Mouse (Mus musculus) heart, postnatal 0 days (tissue): ENCODE measurements around the gene Soat2. TPM values are rescaled to one million over a fixed set of nuclear protein-coding genes. Genes with fewer than 3 reads are reported as not detected.

Source experiments
- ATAC-seq: fragments of 200-750 bp; cut with Nextera tagmentation; 2 replicates; pipeline ENCODE4 v1.8.0; 2017; ENCODE audit warnings: low read depth, moderate number of reproducible peaks, moderate library complexity; ENCODE audit not compliant: insufficient read depth
- DNase-seq: peaks from one replicate; pipeline ENCODE4 v3.0.0-alpha.2; 2016; ENCODE audit warnings: low spot score
- H3K27ac ChIP-seq: fragments of 300-500 bp; sonication (generic); 2 replicates; pipeline ENCODE4 v1.5.1; 2014; ENCODE audit warnings: low read depth, mild to moderate bottlenecking
- H3K27me3 ChIP-seq: fragments of 300-500 bp; sonication (generic); 2 replicates; pipeline ENCODE4 v1.6.1; 2014; ENCODE audit warnings: low read length, mixed read lengths; ENCODE audit not compliant: control insufficient read depth, insufficient read depth
- H3K36me3 ChIP-seq: fragments of 300-500 bp; sonication (generic); replicated peaks from 2 replicates; pipeline ENCODE4 v1.6.1; 2014; ENCODE audit warnings: low read length, mixed read lengths; ENCODE audit not compliant: control insufficient read depth, insufficient read depth
- H3K4me1 ChIP-seq: fragments of 300-500 bp; sonication (generic); 2 replicates; pipeline ENCODE4 v1.6.1; 2014; ENCODE audit warnings: antibody characterized with exemption; ENCODE audit not compliant: control insufficient read depth, insufficient read depth
- H3K4me2 ChIP-seq: fragments of 300-500 bp; sonication (generic); 2 replicates; pipeline ENCODE4 v1.6.1; 2014; ENCODE audit warnings: low read depth, mild to moderate bottlenecking, low read length, moderate library complexity
- H3K4me3 ChIP-seq: fragments of 300-500 bp; sonication (generic); 2 replicates; pipeline ENCODE4 v1.5.1; 2014; ENCODE audit warnings: low read depth, low read length
- H3K9ac ChIP-seq: fragments of 300-500 bp; sonication (generic); replicated peaks from 2 replicates; pipeline ENCODE4 v1.6.1; 2014; ENCODE audit warnings: low read depth, low read length, mixed read lengths
- H3K9me3 ChIP-seq: fragments of 300-500 bp; sonication (generic); replicated peaks from 2 replicates; pipeline ENCODE4 v1.6.1; 2016; ENCODE audit warnings: low read length; ENCODE audit not compliant: control insufficient read depth
- CTCF ChIP-seq: IDR thresholded peaks from 2 replicates; pipeline ENCODE4 v1.5.1; 2016; ENCODE audit warnings: antibody characterized with exemption, control low read depth, low read depth
- EP300 ChIP-seq: IDR thresholded peaks from 2 replicates; pipeline ENCODE4 v1.6.1; 2016; ENCODE audit warnings: antibody characterized with exemption, low read depth
- WGBS: fragments of 180-500 bp; shearing (Covaris S2); extraction: QIAGEN DNeasy Blood & Tissue Kit; methylation state at CpG from one replicate; pipeline ENCODE4 v1.1.7; 2014; 5-methylcytosine and 5-hydroxymethylcytosine counted together
- polyA plus RNA-seq: library from polyadenylated mRNA; unstranded; fragments of >200 nt; fragmentation: Nextera tagmentation; extraction: Ambion mirVana; gene quantifications from 2 replicates; pipeline ENCODE4 v1.2.1, GENCODE M21; 2015
- total RNA-seq: library from RNA; depleted of rRNA; stranded (reverse); fragments of >200 nt; gene quantifications from 2 replicates; pipeline ENCODE4 v1.2.3, GENCODE M21; 2014; ENCODE audit warnings: low replicate concordance

Soat2 gene
- total and polyA plus RNA-seq, 2 experiments from 2014 or later, result 0.14 TPM; not detected in 1

DNA sequence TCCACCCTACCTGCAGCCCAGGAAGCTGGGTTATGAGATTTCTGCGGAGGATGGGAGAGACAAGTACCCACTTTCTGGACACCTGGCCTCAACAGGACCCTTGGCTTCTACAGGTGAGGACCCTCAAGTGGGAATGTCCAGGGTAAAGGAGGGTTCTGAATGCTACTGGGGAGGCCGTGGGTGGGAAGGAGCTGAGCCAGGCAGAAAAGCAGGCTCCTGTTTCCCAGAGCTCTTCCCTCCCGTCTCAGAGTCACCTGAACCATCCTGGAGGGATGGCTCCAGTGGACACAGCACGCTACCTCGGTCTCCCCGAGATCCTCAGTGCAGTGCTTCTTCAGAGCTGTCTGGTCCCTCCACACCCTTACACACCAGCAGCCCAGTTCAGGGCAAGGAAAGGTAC is 38.1 kb upstream of the Soat2 start:
- 92% methylated on average over 6 of the region's 6 CpGs for WGBS
- Histone ChIP-seq H3K36me3 (peaks cover 97% of the 10 kb centered on the region), H3K9me3 (no peaks in the 10 kb centered on the region), H3K4me1 (peaks cover 16% of the 10 kb centered on the region), H3K9ac (no peak overlapping the region), H3K4me3 (no peak overlapping the region), H3K27me3 (no peaks in the 10 kb centered on the region), H3K4me2 (no peak overlapping the region), H3K27ac (no peak overlapping the region)
- ATAC-seq, result no peak
- no peak for DNase-seq
- no peak for TF ChIP-seq CTCF
- TF ChIP-seq EP300, result no peak

- H3K4me2 ChIP-seq, result no peak overlapping the region
- 72% methylated on average over 8 of the region's 8 CpGs for WGBS
- no peak overlapping the region for H3K9ac ChIP-seq
- peaks cover 12% of the 10 kb centered on the region for H3K4me1 ChIP-seq
- H3K36me3 ChIP-seq, result peaks cover 96% of the 10 kb centered on the region
- no peaks in the 10 kb centered on the region for H3K9me3 ChIP-seq
- no peak overlapping the region for H3K4me3 ChIP-seq
- TF ChIP-seq CTCF (no peak), EP300 (no peak)
- ATAC-seq (no peak), DNase-seq (no peak)
- H3K27ac ChIP-seq, result no peak overlapping the region
- H3K27me3 ChIP-seq, result no peaks in the 10 kb centered on the region
Measured at GRCm38 (mm10) chr15:102112827-102113226, 37.5 kb upstream of the Soat2 start.

DNA sequence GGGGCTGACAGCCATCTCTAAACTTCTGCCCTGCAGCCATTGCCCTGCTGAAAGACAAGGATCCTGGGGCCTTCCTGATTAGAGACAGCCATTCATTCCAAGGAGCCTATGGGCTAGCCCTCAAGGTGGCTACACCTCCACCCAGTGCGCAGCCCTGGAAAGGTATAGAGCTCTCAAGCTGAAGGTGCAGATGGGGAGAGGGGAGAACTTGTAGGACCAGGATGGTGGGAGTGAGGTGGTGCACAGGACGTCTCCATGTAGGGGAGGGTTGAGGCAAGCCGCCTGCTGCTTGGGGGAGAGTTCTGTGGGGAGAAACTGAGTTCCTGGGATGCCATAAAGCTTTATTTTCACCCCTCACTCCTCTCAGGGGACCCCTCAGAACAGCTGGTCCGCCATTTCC is 36.7 kb upstream of the Soat2 start:
- WGBS, result 73% methylated on average over 4 of the region's 4 CpGs
- Histone ChIP-seq H3K36me3 (peaks cover 92% of the 10 kb centered on the region), H3K4me1 (peaks cover 3% of the 10 kb centered on the region), H3K4me3 (no peak overlapping the region), H3K9ac (no peak overlapping the region), H3K4me2 (no peak overlapping the region), H3K27me3 (no peaks in the 10 kb centered on the region), H3K9me3 (no peaks in the 10 kb centered on the region), H3K27ac (no peak overlapping the region)
- ATAC-seq, result no peak
- TF ChIP-seq CTCF, result no peak
- no peak for TF ChIP-seq EP300
- DNase-seq, result no peak

GRCm38 (mm10) chr15:102114651-102115260 is 35.6 kb upstream of the Soat2 start:
- TF ChIP-seq EP300 (no peak), CTCF (no peak)
- 77% methylated on average over 7 of the region's 7 CpGs for WGBS
- no peaks in the 10 kb centered on the region for H3K27me3 ChIP-seq
- H3K36me3 ChIP-seq, result peaks cover 87% of the 10 kb centered on the region
- H3K27ac ChIP-seq, result no peak overlapping the region
- H3K4me3 ChIP-seq, result no peak overlapping the region
- ATAC-seq (no peak), DNase-seq (no peak)
- no peaks in the 10 kb centered on the region for H3K9me3 ChIP-seq
- H3K4me2 ChIP-seq, result no peak overlapping the region
- H3K4me1 ChIP-seq, result no peaks in the 10 kb centered on the region
- H3K9ac ChIP-seq, result no peak overlapping the region

- DNase-seq (no peak), ATAC-seq (no peak)
- no peak for TF ChIP-seq CTCF
- Histone ChIP-seq H3K9ac (no peak overlapping the region), H3K9me3 (no peaks in the 10 kb centered on the region), H3K27ac (no peak overlapping the region), H3K27me3 (no peaks in the 10 kb centered on the region), H3K4me1 (no peaks in the 10 kb centered on the region), H3K4me3 (no peak overlapping the region), H3K36me3 (peaks cover 79% of the 10 kb centered on the region), H3K4me2 (no peak overlapping the region)
- WGBS, result 66% methylated on average over 9 of the region's 9 CpGs
Measured at GRCm38 (mm10) chr15:102115731-102116231, 34.5 kb upstream of the Soat2 start.

- Histone ChIP-seq H3K36me3 (peaks cover 68% of the 10 kb centered on the region), H3K4me1 (no peaks in the 10 kb centered on the region), H3K4me2 (no peak overlapping the region), H3K4me3 (no peak overlapping the region), H3K27ac (no peak overlapping the region), H3K9me3 (no peaks in the 10 kb centered on the region), H3K27me3 (no peaks in the 10 kb centered on the region), H3K9ac (no peak overlapping the region)
- ATAC-seq (peak; percentile 7; the same call in 1 of the 2 replicates), DNase-seq (no peak)
- TF ChIP-seq EP300 (no peak), CTCF (no peak)
- WGBS, result 67% methylated on average over 11 of the region's 11 CpGs
Measured at GRCm38 (mm10) chr15:102116753-102117415, 33.4 kb upstream of the Soat2 start.
